Mouse (Mus musculus) embryonic facial prominence, embryonic 10.5 days (tissue): ENCODE measurements around the gene Sgcb. TPM values are rescaled to one million over a fixed set of nuclear protein-coding genes. Genes with fewer than 3 reads are reported as not detected.

Experiments used
- DNase-seq: peaks from one replicate; pipeline ENCODE4 v3.0.0-alpha.2; 2017; ENCODE audit warnings: low spot score
- H3K27ac ChIP-seq: fragments of 300-500 bp; sonication (generic); replicated peaks from 2 replicates; pipeline ENCODE4 v1.5.1; 2016; ENCODE audit warnings: mild to moderate bottlenecking
- H3K27me3 ChIP-seq: fragments of 300-500 bp; sonication (generic); replicated peaks from 2 replicates; pipeline ENCODE4 v1.6.1; 2016; ENCODE audit warnings: low read depth, mild to moderate bottlenecking; ENCODE audit not compliant: poor library complexity, severe bottlenecking
- H3K36me3 ChIP-seq: fragments of 300-500 bp; sonication (generic); replicated peaks from 2 replicates; pipeline ENCODE4 v1.6.1; 2016; ENCODE audit warnings: mild to moderate bottlenecking, moderate library complexity
- H3K4me1 ChIP-seq: fragments of 300-500 bp; sonication (generic); 2 replicates; pipeline ENCODE4 v1.6.1; 2016
- H3K4me3 ChIP-seq: fragments of 300-500 bp; sonication (generic); 2 replicates; pipeline ENCODE4 v1.5.1; 2016; ENCODE audit warnings: mild to moderate bottlenecking, moderate library complexity
- H3K9me3 ChIP-seq: fragments of 300-500 bp; sonication (generic); 2 replicates; pipeline ENCODE4 v1.6.1; 2016; ENCODE audit warnings: mild to moderate bottlenecking
- WGBS: fragments of 180-500 bp; shearing (Covaris S2); methylation state at CpG from one replicate; pipeline ENCODE4 v1.1.7; 2016; 5-methylcytosine and 5-hydroxymethylcytosine counted together
- polyA plus RNA-seq: library from polyadenylated mRNA; unstranded; fragments of >200 nt; fragmentation: Nextera tagmentation; extraction: Ambion mirVana; gene quantifications from 2 replicates; pipeline ENCODE4 v1.2.1, GENCODE M21; 2016

Gene Sgcb
- polyA plus RNA-seq, 1 experiment from 2014 or later, result 18.8 TPM

- Histone ChIP-seq H3K27me3 (no peaks in the 10 kb centered on the region), H3K36me3 (0 out of 2 replicates have a peak, but pooled peaks cover under 1% of the 10 kb centered on the region), H3K4me3 (no peak overlapping the region), H3K4me1 (peaks cover 9% of the 10 kb centered on the region; the same call in 1 of the 2 replicates), H3K27ac (no peak overlapping the region), H3K9me3 (no peaks in the 10 kb centered on the region)
- DNase-seq, result no peak
- 74% methylated on average over 15 of the region's 15 CpGs for WGBS
Observed at GRCm38 (mm10) chr5:73627991-73628390, 19.6 kb downstream of the Sgcb start.

GRCm38 (mm10) chr5:73627559-73627958, 20.0 kb downstream of the Sgcb start:
- Histone ChIP-seq H3K36me3 (no peaks in the 10 kb centered on the region), H3K27me3 (no peaks in the 10 kb centered on the region), H3K4me1 (peaks cover 9% of the 10 kb centered on the region; the same call in 1 of the 2 replicates), H3K4me3 (no peak overlapping the region), H3K9me3 (no peaks in the 10 kb centered on the region), H3K27ac (no peak overlapping the region)
- WGBS, result 49% methylated on average over 4 of the region's 4 CpGs
- DNase-seq, result no peak

DNA sequence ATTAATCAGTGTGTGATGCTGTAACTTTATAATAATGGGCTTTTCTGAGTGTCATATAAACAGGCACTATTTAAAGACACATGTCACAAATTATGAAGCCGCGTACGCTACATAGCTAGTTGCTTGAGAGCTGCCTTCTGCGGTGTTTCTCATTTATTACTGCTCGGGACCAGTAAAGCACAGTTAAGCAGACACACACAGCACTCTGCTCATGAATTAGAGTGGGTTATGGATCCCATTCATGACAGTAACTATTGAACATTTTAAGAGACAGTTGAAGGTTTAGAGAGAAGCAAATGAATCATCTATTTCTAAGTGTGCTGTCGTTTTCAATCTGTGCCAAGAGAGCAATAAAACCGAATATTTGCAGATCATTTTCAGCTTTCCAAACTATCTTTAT, 20.7 kb downstream of the Sgcb start:
- H3K9me3 ChIP-seq, result no peaks in the 10 kb centered on the region
- no peak overlapping the region for H3K27ac ChIP-seq
- H3K36me3 ChIP-seq, result no peaks in the 10 kb centered on the region
- H3K27me3 ChIP-seq, result no peaks in the 10 kb centered on the region
- 92% methylated on average over 7 of the region's 7 CpGs for WGBS
- DNase-seq, result no peak
- peaks cover 9% of the 10 kb centered on the region; the same call in 1 of the 2 replicates for H3K4me1 ChIP-seq
- no peak overlapping the region for H3K4me3 ChIP-seq

GRCm38 (mm10) chr5:73625505-73625904, 22.1 kb downstream of the Sgcb start:
- no peak for DNase-seq
- WGBS, result 52% methylated on average over 1 of the region's 1 CpGs
- Histone ChIP-seq H3K36me3 (no peaks in the 10 kb centered on the region), H3K27me3 (no peaks in the 10 kb centered on the region), H3K4me3 (no peak overlapping the region), H3K4me1 (no peaks in the 10 kb centered on the region), H3K9me3 (no peaks in the 10 kb centered on the region), H3K27ac (no peak overlapping the region)

DNA sequence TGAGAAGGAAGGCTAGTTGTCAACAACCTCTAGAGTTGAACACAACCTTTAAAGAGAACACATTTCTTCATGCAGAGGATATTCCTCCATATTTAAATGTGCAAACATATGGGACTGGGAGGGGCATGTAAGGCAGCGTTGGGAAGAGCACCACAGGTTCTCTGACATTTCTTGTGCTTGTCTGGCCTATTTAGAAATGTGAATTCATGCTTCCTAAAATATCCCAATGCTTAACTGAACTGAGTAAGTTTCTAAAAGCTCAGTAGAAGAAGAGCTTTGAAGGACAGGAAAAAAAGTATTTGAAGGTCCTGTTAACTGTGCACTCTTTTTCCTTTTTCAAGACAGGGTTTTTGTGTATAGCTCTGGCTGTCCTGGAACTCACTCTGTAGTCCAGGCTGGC, 28.6 kb downstream of the Sgcb start:
- no peak for DNase-seq
- 81% methylated on average over 1 of the region's 1 CpGs for WGBS
- no peaks in the 10 kb centered on the region for H3K9me3 ChIP-seq

DNA sequence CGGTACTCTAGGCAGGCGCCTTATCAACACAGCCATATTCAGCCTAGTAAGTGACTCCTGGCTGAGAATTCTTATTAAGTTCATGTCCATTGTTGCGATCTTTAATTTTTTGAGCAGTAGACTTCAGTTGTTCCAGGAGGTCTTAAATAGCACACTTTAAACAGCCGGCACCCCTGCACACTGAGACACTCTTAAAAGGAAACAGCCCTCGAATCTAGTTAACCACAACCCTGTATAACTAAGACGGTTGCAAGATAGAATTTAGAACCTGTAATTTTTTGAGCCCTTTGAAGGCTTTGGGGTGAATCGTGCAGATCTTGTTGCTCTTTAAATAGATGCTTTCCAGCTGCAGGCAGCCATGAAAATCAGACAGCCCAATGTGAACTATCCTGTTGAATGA, 32.4 kb downstream of the Sgcb start:
- 81% methylated on average over 7 of the region's 7 CpGs for WGBS
- H3K27me3 ChIP-seq, result no peaks in the 10 kb centered on the region
- DNase-seq, result no peak
- H3K27ac ChIP-seq, result no peak overlapping the region
- H3K4me3 ChIP-seq, result no peak overlapping the region
- H3K4me1 ChIP-seq, result no peaks in the 10 kb centered on the region
- no peaks in the 10 kb centered on the region for H3K36me3 ChIP-seq
- peaks cover 4% of the 10 kb centered on the region; the same call in 1 of the 2 replicates for H3K9me3 ChIP-seq

More for the DNA sequence above, 28.6 kb downstream of the Sgcb start:
- Histone ChIP-seq H3K27me3 (no peaks in the 10 kb centered on the region), H3K4me1 (no peaks in the 10 kb centered on the region), H3K36me3 (no peaks in the 10 kb centered on the region), H3K4me3 (no peak overlapping the region), H3K27ac (no peak overlapping the region)

- peaks cover 4% of the 10 kb centered on the region; the same call in 1 of the 2 replicates for H3K9me3 ChIP-seq
- H3K27ac ChIP-seq, result no peak overlapping the region
- no peak overlapping the region for H3K4me3 ChIP-seq
- WGBS, result 92% methylated on average over 8 of the region's 8 CpGs
- no peaks in the 10 kb centered on the region for H3K4me1 ChIP-seq
- H3K36me3 ChIP-seq, result no peaks in the 10 kb centered on the region
- H3K27me3 ChIP-seq, result no peaks in the 10 kb centered on the region
- no peak for DNase-seq
Observed at GRCm38 (mm10) chr5:73613296-73613695, 34.3 kb downstream of the Sgcb start.

DNA sequence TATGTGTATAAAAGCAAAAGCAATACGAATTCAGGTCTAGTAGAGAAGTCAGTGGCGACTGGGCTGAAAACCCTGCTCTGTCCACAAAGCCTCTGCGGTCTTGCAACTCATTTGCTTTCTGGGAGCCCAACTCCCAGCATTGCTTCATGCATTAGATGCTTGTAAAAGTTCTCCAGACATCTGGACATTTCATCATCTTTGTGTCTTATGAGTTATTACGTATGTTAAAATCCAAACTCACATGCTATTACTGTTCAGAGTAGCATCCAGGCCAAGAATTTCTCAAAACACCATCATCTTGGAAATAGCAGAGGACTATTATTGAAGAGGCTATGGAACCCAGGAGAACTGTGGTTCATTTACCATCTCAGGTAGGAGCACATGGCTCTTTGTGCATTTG, 36.5 kb downstream of the Sgcb start:
- no peaks in the 10 kb centered on the region for H3K36me3 ChIP-seq
- H3K4me3 ChIP-seq, result no peak overlapping the region
- H3K27ac ChIP-seq, result no peak overlapping the region
- no peaks in the 10 kb centered on the region for H3K4me1 ChIP-seq
- 97% methylated on average over 4 of the region's 4 CpGs for WGBS
- no peak for DNase-seq
- no peaks in the 10 kb centered on the region for H3K27me3 ChIP-seq
- H3K9me3 ChIP-seq, result peaks cover 4% of the 10 kb centered on the region; the same call in 1 of the 2 replicates

- no peaks in the 10 kb centered on the region for H3K36me3 ChIP-seq
- WGBS, result 89% methylated on average over 6 of the region's 6 CpGs
- no peak overlapping the region for H3K27ac ChIP-seq
Observed at GRCm38 (mm10) chr5:73604964-73605363, 42.6 kb downstream of the Sgcb start.

GRCm38 (mm10) chr5:73604542-73604941, 43.0 kb downstream of the Sgcb start:
- no peaks in the 10 kb centered on the region; the same call in 1 of the 2 replicates for H3K9me3 ChIP-seq
- WGBS, result 95% methylated on average over 6 of the region's 6 CpGs
- DNase-seq, result no peak
- no peak overlapping the region for H3K27ac ChIP-seq
- no peak overlapping the region for H3K4me3 ChIP-seq
- no peaks in the 10 kb centered on the region for H3K4me1 ChIP-seq
- H3K27me3 ChIP-seq, result no peaks in the 10 kb centered on the region
- no peaks in the 10 kb centered on the region for H3K36me3 ChIP-seq

More at GRCm38 (mm10) chr5:73604964-73605363, 42.6 kb downstream of the Sgcb start:
- Histone ChIP-seq H3K27me3 (no peaks in the 10 kb centered on the region), H3K4me3 (no peak overlapping the region), H3K4me1 (no peaks in the 10 kb centered on the region), H3K9me3 (no peaks in the 10 kb centered on the region; the same call in 1 of the 2 replicates)
- no peak for DNase-seq

- H3K4me1 ChIP-seq, result peaks cover 7% of the 10 kb centered on the region
- WGBS, result 82% methylated on average over 3 of the region's 3 CpGs
- no peak for DNase-seq
- H3K27ac ChIP-seq, result no peak overlapping the region
- no peaks in the 10 kb centered on the region for H3K36me3 ChIP-seq
- H3K4me3 ChIP-seq, result no peak overlapping the region
- no peaks in the 10 kb centered on the region; the same call in 1 of the 2 replicates for H3K9me3 ChIP-seq
- H3K27me3 ChIP-seq, result no peaks in the 10 kb centered on the region
Observed at GRCm38 (mm10) chr5:73602865-73603264, 44.7 kb downstream of the Sgcb start.

GRCm38 (mm10) chr5:73601361-73601763, 46.2 kb downstream of the Sgcb start:
- 76% methylated on average over 8 of the region's 8 CpGs for WGBS
- H3K9me3 ChIP-seq, result no peaks in the 10 kb centered on the region; the same call in 1 of the 2 replicates

DNA sequence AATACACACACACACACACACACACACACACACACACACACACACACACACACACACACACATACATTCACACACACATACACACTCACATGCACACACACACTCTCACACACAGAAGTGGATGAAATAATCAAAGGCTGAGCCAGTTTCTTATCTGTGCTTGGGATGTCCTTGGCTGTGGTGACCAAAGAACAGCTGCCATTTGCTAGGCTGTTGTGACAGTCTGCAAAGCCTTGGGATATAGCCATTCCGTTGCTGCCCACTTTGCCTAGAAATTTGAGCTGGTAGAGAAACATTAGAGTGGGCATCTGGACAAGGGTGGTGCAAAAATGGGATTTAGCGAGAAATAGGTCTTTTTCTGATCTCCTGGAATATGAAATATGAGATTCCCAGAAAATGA, 47.6 kb downstream of the Sgcb start:
- 76% methylated on average over 2 of the region's 2 CpGs for WGBS
- no peak overlapping the region for H3K4me3 ChIP-seq
- H3K27me3 ChIP-seq, result no peaks in the 10 kb centered on the region
- H3K4me1 ChIP-seq, result peaks cover 7% of the 10 kb centered on the region
- H3K36me3 ChIP-seq, result no peaks in the 10 kb centered on the region
- DNase-seq, result no peak
- H3K27ac ChIP-seq, result no peak overlapping the region
- H3K9me3 ChIP-seq, result no peaks in the 10 kb centered on the region

More at GRCm38 (mm10) chr5:73601361-73601763, 46.2 kb downstream of the Sgcb start:
- DNase-seq, result no peak
- no peaks in the 10 kb centered on the region for H3K36me3 ChIP-seq
- no peak overlapping the region for H3K27ac ChIP-seq
- no peak overlapping the region for H3K4me3 ChIP-seq
- H3K4me1 ChIP-seq, result peaks cover 7% of the 10 kb centered on the region
- no peaks in the 10 kb centered on the region for H3K27me3 ChIP-seq
